ENCODE assay signal across 22 mouse cellular contexts in the genomic region with DNA sequence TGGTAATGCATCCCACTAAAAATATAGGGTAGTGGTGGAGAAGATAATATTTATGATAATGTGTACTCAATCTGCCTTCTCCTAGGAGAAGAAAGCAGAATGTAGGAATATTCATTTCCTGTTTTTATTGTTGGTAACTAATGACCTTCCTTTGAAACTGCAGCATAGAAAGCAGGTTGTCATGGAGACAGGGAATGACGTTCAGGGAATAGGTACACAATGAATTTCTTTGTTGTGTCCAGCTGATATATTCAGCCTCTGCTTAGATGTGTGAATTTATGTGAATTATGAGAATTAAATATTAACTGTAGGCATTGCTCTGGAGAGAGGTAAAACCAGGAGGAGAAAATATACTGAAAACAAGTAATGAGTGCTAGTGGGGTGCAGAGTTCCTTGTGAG. TPM values are rescaled to one million over a fixed set of nuclear protein-coding genes. Genes with fewer than 3 reads are reported as not detected.
DNase-seq lines count a peak whose midpoint lies in the region; ATAC-seq and TF ChIP-seq lines count a peak whose summit lies in the region.
"Had no signal": no experiment of that assay in that cellular context is flagged by ENCODE, and none has a peak within 500 bp of the region (broad histone marks: within the 10 kb centered on the region; RNA-seq: fewer than 3 reads in every experiment).

No protein-coding gene starts in this region.

- H3K9ac ChIP-seq in forebrain, embryonic 11.5 days (ENCODE audit: low read length) = no peak overlapping the region
- no peak overlapping the region for H3K9ac ChIP-seq in hindbrain, postnatal 0 days (replicated peaks; ENCODE audit: low read length)
- H3K9ac ChIP-seq in neural tube, embryonic 15.5 days (replicated peaks) = no peak overlapping the region
- H3K9ac ChIP-seq: embryonic facial prominence, embryonic 13.5 days; heart, embryonic 15.5 days; limb, embryonic 15.5 days had no signal

- H3K27me3 ChIP-seq in forebrain, embryonic 11.5 days (ENCODE audit: control insufficient read depth, insufficient read depth, low read length) = no peaks in the 10 kb centered on the region
- no peaks in the 10 kb centered on the region for H3K27me3 ChIP-seq in forebrain, embryonic 10.5 days (ENCODE audit: poor library complexity, severe bottlenecking)
- H3K27me3 ChIP-seq in hindbrain, postnatal 0 days (ENCODE audit: insufficient read depth, low read length) = no peaks in the 10 kb centered on the region
- no peaks in the 10 kb centered on the region for H3K27me3 ChIP-seq in neural tube, embryonic 15.5 days (replicated peaks)
- H3K27me3 ChIP-seq: embryonic facial prominence, embryonic 13.5 days; heart, embryonic 15.5 days; limb, embryonic 15.5 days had no signal

- no peak for DNase-seq in forebrain, embryonic 11.5 days (ENCODE audit: low spot score)
- no peak for DNase-seq in forebrain, embryonic 10.5 days (ENCODE audit: extremely low spot score, low spot score)
- peak; percentile 9 for DNase-seq in retina, postnatal 1 day
- no peak for DNase-seq in retina, embryonic 14.5 days (ENCODE audit: low spot score)
- peak; percentile 47 for DNase-seq in hindbrain, postnatal 0 days (ENCODE audit: low spot score)
- DNase-seq in left cerebral cortex, adult 18-20 months (ENCODE audit: low spot score in 2 of 2) = no peak
- DNase-seq: cerebellum, postnatal 36 days; heart, adult 18-20 months; kidney, adult 11 months; kidney, postnatal 10 days; lung, adult 18-20 months; lung, postnatal 36 days; right cerebral cortex, adult 18-20 months had no signal

- no peak for TF ChIP-seq CTCF in hindbrain, postnatal 0 days (IDR thresholded peaks at IDR 0.05; ENCODE audit: low read depth)

- H3K9me3 ChIP-seq in forebrain, embryonic 11.5 days (ENCODE audit: control insufficient read depth, low read length) = no peaks in the 10 kb centered on the region
- H3K9me3 ChIP-seq in forebrain, embryonic 10.5 days = no peaks in the 10 kb centered on the region
- H3K9me3 ChIP-seq in hindbrain, postnatal 0 days (ENCODE audit: low read length) = no peaks in the 10 kb centered on the region
- no peaks in the 10 kb centered on the region for H3K9me3 ChIP-seq in neural tube, embryonic 15.5 days (replicated peaks)
- H3K9me3 ChIP-seq: embryonic facial prominence, embryonic 13.5 days; heart, embryonic 15.5 days; limb, embryonic 15.5 days had no signal

- H3K4me2 ChIP-seq in forebrain, embryonic 11.5 days (ENCODE audit: low read depth, low read length, severe bottlenecking) = no peak overlapping the region
- no peak overlapping the region for H3K4me2 ChIP-seq in hindbrain, postnatal 0 days (ENCODE audit: low read depth, low read length)
- no peak overlapping the region for H3K4me2 ChIP-seq in neural tube, embryonic 15.5 days
- H3K4me2 ChIP-seq: embryonic facial prominence, embryonic 13.5 days; heart, embryonic 15.5 days; limb, embryonic 15.5 days had no signal

- 9% methylated on average over 1 of the region's 1 CpGs for WGBS in forebrain, embryonic 11.5 days
- WGBS in forebrain, embryonic 10.5 days = 33% methylated on average over 1 of the region's 1 CpGs
- WGBS in hindbrain, postnatal 0 days = 10% methylated on average over 1 of the region's 1 CpGs
- 0% methylated on average over 1 of the region's 1 CpGs for WGBS in neural tube, embryonic 15.5 days

- H3K27ac ChIP-seq in forebrain, embryonic 11.5 days (ENCODE audit: low read depth, low read length) = 0 out of 2 replicates have a peak overlapping the region, but pooled peaks have one; percentile 13
- no peak overlapping the region for H3K27ac ChIP-seq in forebrain, embryonic 10.5 days
- H3K27ac ChIP-seq in hindbrain, postnatal 0 days = peak overlapping the region; percentile 12; the same call in 1 of the 2 replicates
- H3K27ac ChIP-seq in neural tube, embryonic 15.5 days (replicated peaks) = peak overlapping the region; percentile 60
- H3K27ac ChIP-seq: embryonic facial prominence, embryonic 13.5 days; heart, embryonic 15.5 days; limb, embryonic 15.5 days had no signal

- H3K4me3 ChIP-seq in forebrain, embryonic 11.5 days (ENCODE audit: low read depth, low read length) = no peak overlapping the region
- H3K4me3 ChIP-seq in forebrain, embryonic 10.5 days = no peak overlapping the region
- no peak overlapping the region for H3K4me3 ChIP-seq in hindbrain, postnatal 0 days (ENCODE audit: low read length)
- no peak overlapping the region for H3K4me3 ChIP-seq in neural tube, embryonic 15.5 days (replicated peaks)
- H3K4me3 ChIP-seq: embryonic facial prominence, embryonic 13.5 days; heart, embryonic 15.5 days; limb, embryonic 15.5 days had no signal

- H3K4me1 ChIP-seq in forebrain, embryonic 11.5 days (replicated peaks; ENCODE audit: control insufficient read depth, insufficient read depth, low read length) = no peaks in the 10 kb centered on the region
- peaks cover 11% of the 10 kb centered on the region for H3K4me1 ChIP-seq in forebrain, embryonic 10.5 days
- no peaks in the 10 kb centered on the region for H3K4me1 ChIP-seq in hindbrain, postnatal 0 days (ENCODE audit: insufficient read depth, low read length)
- peaks cover 11% of the 10 kb centered on the region for H3K4me1 ChIP-seq in neural tube, embryonic 15.5 days
- H3K4me1 ChIP-seq: embryonic facial prominence, embryonic 13.5 days; heart, embryonic 15.5 days; limb, embryonic 15.5 days had no signal

- no peak for ATAC-seq in forebrain, embryonic 11.5 days (replicated peaks; ENCODE audit: low FRiP score)
- no peak for ATAC-seq in hindbrain, postnatal 0 days
- no peak for ATAC-seq in neural tube, embryonic 15.5 days (ENCODE audit: low FRiP score)
- ATAC-seq in CD4-positive, CD25-positive, alpha-beta regulatory T cell, adult 4 months = no peak

- H3K36me3 ChIP-seq in forebrain, embryonic 11.5 days (ENCODE audit: control insufficient read depth, insufficient read depth, low read length) = no peaks in the 10 kb centered on the region
- no peaks in the 10 kb centered on the region for H3K36me3 ChIP-seq in forebrain, embryonic 10.5 days (replicated peaks)
- H3K36me3 ChIP-seq in hindbrain, postnatal 0 days (ENCODE audit: insufficient read depth, low read length) = no peaks in the 10 kb centered on the region; the same call in 1 of the 2 replicates
- H3K36me3 ChIP-seq in neural tube, embryonic 15.5 days = peaks cover 9% of the 10 kb centered on the region; the same call in 1 of the 2 replicates
- H3K36me3 ChIP-seq: embryonic facial prominence, embryonic 13.5 days; heart, embryonic 15.5 days; limb, embryonic 15.5 days had no signal

RNA-seq across cellular contexts. Expression of gene Myt1, which starts 18.3 kb away (rescaled TPM):
- 26.6 and 27.3 TPM in 2 replicates for polyA plus RNA-seq in forebrain, embryonic 11.5 days (2014; fragmentation: Nextera tagmentation; extraction: Ambion mirVana)
- polyA plus RNA-seq in forebrain, embryonic 10.5 days (2016; fragmentation: Nextera tagmentation; extraction: Ambion mirVana) = 9.5 and 11.5 TPM in 2 replicates
- total RNA-seq in hindbrain, postnatal 0 days (2014; rRNA removed) = 49.2 and 55.2 TPM in 2 replicates
- 10.1 and 11.4 TPM in 2 replicates for polyA plus RNA-seq in hindbrain, postnatal 0 days (2015; fragmentation: Nextera tagmentation; extraction: Ambion mirVana)
- 11.3 and 15.1 TPM in 2 replicates for polyA plus RNA-seq in neural tube, embryonic 15.5 days (2015; fragmentation: Nextera tagmentation; extraction: Ambion mirVana)
- total RNA-seq in left cerebral cortex, adult 18-20 months (2021) = 10 to 100 TPM; 10.4 to 15.5 TPM
- polyA plus RNA-seq in CD4-positive, CD25-positive, alpha-beta regulatory T cell, adult 4 months (2017; shearing (Covaris generic)) = not detected
- total RNA-seq: CH12.LX; gastrocnemius, adult 8-10 months; heart, adult 18-20 months; hematopoietic stem cell, adult 5-6 weeks had no signal
- polyA plus RNA-seq: limb, embryonic 15.5 days; thymus, postnatal 0 days had no signal

RNA-seq across cellular contexts. Expression of gene Pcmtd2, which starts 56.2 kb away (rescaled TPM):
- polyA plus RNA-seq in forebrain, embryonic 11.5 days (2014; fragmentation: Nextera tagmentation; extraction: Ambion mirVana) = 27.1 and 33.4 TPM in 2 replicates
- polyA plus RNA-seq in forebrain, embryonic 10.5 days (2016; fragmentation: Nextera tagmentation; extraction: Ambion mirVana) = 21.6 and 22.1 TPM in 2 replicates
- total RNA-seq in hindbrain, postnatal 0 days (2014; rRNA removed) = 18.6 and 36.3 TPM in 2 replicates
- 24.7 and 25.8 TPM in 2 replicates for polyA plus RNA-seq in hindbrain, postnatal 0 days (2015; fragmentation: Nextera tagmentation; extraction: Ambion mirVana)
- 26.6 and 30.2 TPM in 2 replicates for polyA plus RNA-seq in neural tube, embryonic 15.5 days (2015; fragmentation: Nextera tagmentation; extraction: Ambion mirVana)
- total RNA-seq in left cerebral cortex, adult 18-20 months (2021) = 10 to 100 TPM; 81.2 to 83.6 TPM
- 10 to 100 TPM; 65.5 to 69.4 TPM for polyA plus RNA-seq in CD4-positive, CD25-positive, alpha-beta regulatory T cell, adult 4 months (2017; shearing (Covaris generic))

Comparison
In these comparisons a context has a peak if more than half of its experiments do, and no peak if none do; other contexts are left out.
1. DNase-seq: peak in retina, postnatal 1 day (single experiment) and hindbrain, postnatal 0 days (single experiment); none in forebrain, embryonic 11.5 days (single experiment), forebrain, embryonic 10.5 days (single experiment), retina, embryonic 14.5 days (single experiment) and left cerebral cortex, adult 18-20 months (0 of 2).